Mouse (Mus musculus): ENCODE results near the gene Ubtd1.
"Not testable (repeated sequence)": the region's sequence is repeated elsewhere in the genome, so short reads cannot be mapped to it uniquely, and the experiment has no call there.

Gene Ubtd1

GRCm38 (mm10) chr19:42069241-42069525 is 87.6 kb downstream of the Ubtd1 start:
- no peak for DNase-seq (ENCODE audit: low spot score)

GRCm38 (mm10) chr19:42071221-42071620 is 89.7 kb downstream of the Ubtd1 start:
- DNase-seq (ENCODE audit: low spot score), result no peak

- no peak for DNase-seq (ENCODE audit: low spot score)
Observed at GRCm38 (mm10) chr19:42071886-42072608, 90.5 kb downstream of the Ubtd1 start.

GRCm38 (mm10) chr19:42072802-42073201 is 91.2 kb downstream of the Ubtd1 start:
- no peak for DNase-seq (ENCODE audit: low spot score)

GRCm38 (mm10) chr19:42075051-42075450 is 93.5 kb downstream of the Ubtd1 start:
- no peak for DNase-seq (ENCODE audit: low spot score)

GRCm38 (mm10) chr19:42075992-42076391 is 94.4 kb downstream of the Ubtd1 start:
- no peak for DNase-seq (ENCODE audit: low spot score)

GRCm38 (mm10) chr19:42078566-42078965 is 97.0 kb downstream of the Ubtd1 start:
- DNase-seq (ENCODE audit: low spot score), result no peak

- no peak for DNase-seq (ENCODE audit: low spot score)
Observed at GRCm38 (mm10) chr19:42079006-42079405, 97.4 kb downstream of the Ubtd1 start.

GRCm38 (mm10) chr19:42079950-42080349 is 98.4 kb downstream of the Ubtd1 start:
- DNase-seq (ENCODE audit: low spot score), result no peak

GRCm38 (mm10) chr19:42080469-42080868 is 98.9 kb downstream of the Ubtd1 start:
- no peak for DNase-seq (ENCODE audit: low spot score)

GRCm38 (mm10) chr19:42081613-42082012 is 100.0 kb downstream of the Ubtd1 start:
- DNase-seq (ENCODE audit: low spot score), result not testable (repeated sequence)
